Mouse (Mus musculus): Measurements from ENCODE around the gene Ttf1.

DNA sequence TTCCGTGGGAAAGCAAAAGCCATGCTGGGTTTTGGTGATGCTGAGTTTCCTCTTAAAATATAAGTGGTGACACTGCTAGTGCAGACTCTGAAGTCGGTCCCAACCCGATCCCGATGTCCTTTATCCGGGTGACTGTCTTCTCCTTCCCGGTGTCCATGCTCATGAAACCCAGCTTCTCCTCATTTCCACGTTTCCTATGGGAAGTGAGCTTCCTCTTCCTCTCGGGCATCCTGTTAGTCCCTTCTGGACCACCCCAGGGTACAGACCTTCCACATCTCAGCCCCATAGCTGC, 18.6 kb upstream of the Ttf1 start:
- no peak for TF ChIP-seq CTCF (IDR thresholded peaks at IDR 0.05; ENCODE audit: control insufficient read depth, insufficient read depth, low read length)
- TF ChIP-seq POLR2A (IDR thresholded peaks at IDR 0.05; ENCODE audit: borderline replicate concordance, control insufficient read depth, low read depth, low read length): no peak
